Mouse (Mus musculus): ENCODE results near the gene Tex19.2. TPM values are rescaled to one million over a fixed set of nuclear protein-coding genes. Genes with fewer than 3 reads are reported as not detected.
A peak's percentile ranks its signal among the peaks of the same experiment; 100 is the strongest.

The Tex19.2 gene
- polyA plus RNA-seq (2015; fragmentation: Nextera tagmentation; extraction: Ambion mirVana), result not detected in 2 replicates

DNA sequence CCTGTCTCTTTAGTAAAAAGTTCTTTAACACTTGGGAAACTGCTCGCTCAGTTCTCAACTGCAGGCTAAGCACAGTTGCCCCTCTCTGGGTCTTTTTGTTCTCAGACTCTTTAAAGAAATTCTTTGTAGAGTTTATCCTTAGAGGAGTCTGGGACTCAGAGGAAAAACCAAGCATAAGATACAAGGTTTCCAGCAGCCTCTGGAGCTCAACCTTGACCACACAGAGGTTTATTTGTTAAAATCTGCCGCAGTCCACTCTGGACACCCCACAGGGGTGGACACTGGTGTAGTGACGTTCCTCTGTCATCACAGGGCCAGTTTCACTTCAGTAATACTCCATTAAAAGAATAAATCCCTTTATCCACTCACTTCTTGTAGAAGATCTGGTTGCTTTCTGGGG is at the start of gene Tex19.2:
TSS of gene Tex19.2 (minus strand) at position 101 of the 400 bp plus-strand sequence.
- no peak for ATAC-seq (ENCODE audit: insufficient number of reproducible peaks, insufficient read depth, low FRiP score, low TSS enrichment, low read depth)
- H3K4me3 ChIP-seq, result no peak within 1 kb of the TSS
- H3K36me3 ChIP-seq, result no peaks in the 10 kb centered on the region
- H3K4me1 ChIP-seq, result no peaks in the 10 kb centered on the region
- no peak within 1 kb of the TSS for H3K9ac ChIP-seq
- no peaks in the 10 kb centered on the region for H3K27me3 ChIP-seq
- no peak within 1 kb of the TSS for H3K4me2 ChIP-seq
- H3K9me3 ChIP-seq, result no peaks in the 10 kb centered on the region
- H3K27ac ChIP-seq, result no peak within 1 kb of the TSS
- 82% methylated on average over 3 of the region's 3 CpGs for WGBS

- H3K4me3 ChIP-seq, result no peak overlapping the region
- no peak overlapping the region for H3K4me2 ChIP-seq
- no peak overlapping the region for H3K27ac ChIP-seq
- H3K4me1 ChIP-seq, result 0 out of 2 replicates have a peak, but pooled peaks cover 4% of the 10 kb centered on the region
- no peak for ATAC-seq (ENCODE audit: insufficient number of reproducible peaks, insufficient read depth, low FRiP score, low TSS enrichment, low read depth)
- H3K36me3 ChIP-seq, result no peaks in the 10 kb centered on the region
- WGBS, result 79% methylated on average over 4 of the region's 4 CpGs
- H3K9ac ChIP-seq, result no peak overlapping the region
- H3K9me3 ChIP-seq, result no peaks in the 10 kb centered on the region
- no peaks in the 10 kb centered on the region for H3K27me3 ChIP-seq
Measured at GRCm38 (mm10) chr11:121163751-121164150, 45.3 kb upstream of the Tex19.2 start.

DNA sequence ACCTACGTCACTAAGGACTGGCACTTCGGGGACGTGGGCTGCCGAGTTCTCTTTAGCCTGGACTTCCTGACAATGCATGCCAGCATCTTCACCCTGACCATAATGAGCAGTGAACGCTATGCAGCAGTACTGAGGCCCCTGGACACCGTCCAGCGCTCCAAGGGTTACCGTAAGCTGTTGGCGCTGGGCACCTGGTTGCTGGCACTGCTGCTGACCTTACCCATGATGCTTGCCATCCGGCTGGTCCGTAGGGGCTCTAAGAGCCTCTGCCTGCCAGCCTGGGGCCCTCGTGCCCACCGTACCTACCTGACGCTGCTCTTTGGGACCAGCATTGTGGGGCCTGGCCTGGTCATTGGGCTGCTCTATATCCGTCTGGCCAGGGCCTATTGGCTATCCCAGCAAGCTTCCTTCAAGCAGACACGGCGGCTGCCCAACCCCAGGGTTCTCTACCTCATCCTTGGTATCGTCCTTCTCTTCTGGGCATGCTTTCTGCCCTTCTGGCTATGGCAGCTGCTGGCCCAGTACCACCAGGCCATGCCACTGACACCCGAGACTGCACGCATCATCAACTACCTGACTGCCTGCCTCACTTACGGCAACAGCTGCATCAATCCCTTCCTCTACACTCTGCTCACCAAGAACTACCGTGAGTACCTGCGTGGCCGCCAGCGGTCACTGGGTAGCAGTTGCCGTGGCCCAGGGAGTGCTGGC is 42.3 kb upstream of the Tex19.2 start:
- Histone ChIP-seq H3K4me1 (peaks cover 13% of the 10 kb centered on the region), H3K36me3 (no peaks in the 10 kb centered on the region), H3K27me3 (peaks cover 25% of the 10 kb centered on the region), H3K4me3 (no peak overlapping the region), H3K4me2 (no peak overlapping the region), H3K27ac (no peak overlapping the region), H3K9ac (no peak overlapping the region), H3K9me3 (no peaks in the 10 kb centered on the region)
- ATAC-seq (ENCODE audit: insufficient number of reproducible peaks, insufficient read depth, low FRiP score, low TSS enrichment, low read depth), result no peak
- 93% methylated on average over 26 of the region's 26 CpGs for WGBS

GRCm38 (mm10) chr11:121159971-121160370 is 41.5 kb upstream of the Tex19.2 start, which contains the start of gene Uts2r:
TSS of gene Uts2r (plus strand) at chr11:121160271.
- H3K27me3 ChIP-seq, result peaks cover 33% of the 10 kb centered on the region
- H3K27ac ChIP-seq, result no peak within 1 kb of the TSS
- no peak within 1 kb of the TSS for H3K9ac ChIP-seq
- H3K4me1 ChIP-seq, result peaks cover 13% of the 10 kb centered on the region
- H3K4me3 ChIP-seq, result no peak within 1 kb of the TSS
- H3K9me3 ChIP-seq, result no peaks in the 10 kb centered on the region
- H3K36me3 ChIP-seq, result no peaks in the 10 kb centered on the region
- 90% methylated on average over 5 of the region's 5 CpGs for WGBS
- ATAC-seq (ENCODE audit: insufficient number of reproducible peaks, insufficient read depth, low FRiP score, low TSS enrichment, low read depth), result no peak
- no peak within 1 kb of the TSS for H3K4me2 ChIP-seq

- WGBS, result under 1% methylated on average over 45 of the region's 45 CpGs
- Histone ChIP-seq H3K9me3 (no peaks in the 10 kb centered on the region), H3K9ac (peak overlapping the region; percentile 58), H3K27me3 (peaks cover 49% of the 10 kb centered on the region), H3K4me2 (peak overlapping the region; percentile 72), H3K4me3 (peak overlapping the region; percentile 44), H3K4me1 (peaks cover 9% of the 10 kb centered on the region), H3K36me3 (no peaks in the 10 kb centered on the region), H3K27ac (no peak overlapping the region)
- ATAC-seq (ENCODE audit: insufficient number of reproducible peaks, insufficient read depth, low FRiP score, low TSS enrichment, low read depth), result no peak
Measured at GRCm38 (mm10) chr11:121156411-121156891, 38.0 kb upstream of the Tex19.2 start.

DNA sequence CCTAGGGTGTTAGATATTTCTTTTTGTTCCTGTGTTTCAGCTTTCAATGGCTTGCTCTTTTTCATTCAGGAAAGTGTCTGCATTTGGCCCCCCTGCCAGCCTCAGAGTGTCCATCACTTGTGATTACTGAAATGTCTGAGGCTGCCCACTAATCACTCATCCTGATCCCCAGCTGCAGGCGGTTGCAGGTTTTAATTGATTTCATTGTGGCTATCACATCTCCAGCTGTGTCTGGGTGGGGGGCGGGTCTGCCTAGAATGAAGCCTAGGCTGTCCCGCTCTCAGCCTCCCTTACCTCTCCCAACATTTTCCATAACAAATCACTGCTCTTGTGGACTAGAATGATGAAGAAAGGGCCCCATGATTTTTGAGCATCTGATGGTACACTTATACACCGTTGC is 35.7 kb upstream of the Tex19.2 start:
- H3K36me3 ChIP-seq, result no peaks in the 10 kb centered on the region
- 32% methylated on average over 4 of the region's 4 CpGs for WGBS
- ATAC-seq (ENCODE audit: insufficient number of reproducible peaks, insufficient read depth, low FRiP score, low TSS enrichment, low read depth), result no peak
- H3K9ac ChIP-seq, result no peak overlapping the region
- H3K27me3 ChIP-seq, result peaks cover 49% of the 10 kb centered on the region
- no peak overlapping the region for H3K27ac ChIP-seq
- peaks cover 9% of the 10 kb centered on the region for H3K4me1 ChIP-seq
- H3K4me3 ChIP-seq, result no peak overlapping the region
- no peaks in the 10 kb centered on the region for H3K9me3 ChIP-seq
- no peak overlapping the region for H3K4me2 ChIP-seq

DNA sequence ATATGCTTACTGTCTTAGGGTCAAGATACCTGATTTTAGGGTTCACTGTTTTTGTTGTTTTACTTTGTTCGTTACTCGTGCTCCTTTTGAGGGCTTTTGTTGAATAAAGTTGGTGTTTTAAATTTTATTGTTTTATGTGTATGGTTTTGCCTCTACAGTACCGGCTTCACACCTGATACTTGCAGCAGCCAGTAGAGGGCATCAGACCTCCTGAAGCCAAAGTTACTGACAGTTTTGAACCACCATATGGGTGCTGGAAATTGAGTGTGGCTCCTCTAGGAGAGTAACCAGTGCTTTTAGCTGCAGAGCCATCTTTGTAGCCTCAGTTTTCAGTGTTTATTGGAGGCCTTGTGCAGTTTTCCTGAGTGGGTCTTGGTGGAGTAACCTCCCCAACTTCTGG is 29.7 kb upstream of the Tex19.2 start:
- no peak overlapping the region for H3K9ac ChIP-seq
- no peaks in the 10 kb centered on the region for H3K27me3 ChIP-seq
- no peaks in the 10 kb centered on the region for H3K36me3 ChIP-seq
- no peaks in the 10 kb centered on the region for H3K9me3 ChIP-seq
- 81% methylated on average over 3 of the region's 3 CpGs for WGBS
- no peak overlapping the region for H3K4me3 ChIP-seq
- H3K27ac ChIP-seq, result no peak overlapping the region
- no peaks in the 10 kb centered on the region for H3K4me1 ChIP-seq
- ATAC-seq (ENCODE audit: insufficient number of reproducible peaks, insufficient read depth, low FRiP score, low TSS enrichment, low read depth), result no peak
- no peak overlapping the region for H3K4me2 ChIP-seq

GRCm38 (mm10) chr11:121145865-121146264 is 27.4 kb upstream of the Tex19.2 start, which contains the start of gene Tex19.1:
TSS of gene Tex19.1 (plus strand) at chr11:121146143.
- Histone ChIP-seq H3K27ac (no peak within 1 kb of the TSS), H3K9ac (no peak within 1 kb of the TSS), H3K36me3 (no peaks in the 10 kb centered on the region), H3K4me3 (no peak within 1 kb of the TSS), H3K4me1 (no peaks in the 10 kb centered on the region), H3K4me2 (no peak within 1 kb of the TSS), H3K27me3 (no peaks in the 10 kb centered on the region), H3K9me3 (no peaks in the 10 kb centered on the region)
- WGBS, result 91% methylated on average over 22 of the region's 22 CpGs
- no peak for ATAC-seq (ENCODE audit: insufficient number of reproducible peaks, insufficient read depth, low FRiP score, low TSS enrichment, low read depth)

DNA sequence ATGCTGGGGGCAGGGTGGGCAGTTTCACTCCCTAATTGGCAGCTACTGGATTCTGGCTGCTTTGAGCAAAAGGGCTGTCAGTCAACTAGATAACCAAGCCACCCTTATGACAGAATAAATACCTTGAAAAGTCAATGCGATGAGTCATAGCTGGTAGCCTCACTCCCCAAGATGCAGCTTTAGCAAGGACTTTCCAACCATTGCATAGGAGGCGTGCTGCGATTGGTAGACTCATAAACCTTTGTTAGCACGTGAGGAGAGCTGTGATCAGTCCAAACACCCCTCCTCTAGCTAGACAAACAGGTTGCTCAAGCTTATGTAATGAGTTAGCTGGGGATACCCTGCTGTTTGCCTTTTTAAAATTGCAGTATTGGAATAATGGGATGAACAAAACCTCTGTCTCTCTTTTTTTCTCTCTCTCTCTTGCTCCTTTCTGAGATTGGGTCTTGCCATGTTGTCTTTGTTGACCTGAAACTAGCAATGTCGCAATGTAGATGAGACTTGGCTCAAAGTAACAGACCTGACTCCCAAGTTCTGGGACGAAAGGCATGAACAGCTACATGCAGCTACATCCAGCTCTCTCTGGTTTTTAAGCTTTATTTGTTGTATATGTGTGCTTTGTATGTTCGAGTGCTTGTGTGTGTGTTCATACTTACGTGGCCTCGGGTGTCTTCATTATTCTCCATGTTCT is 25.0 kb upstream of the Tex19.2 start:
- Histone ChIP-seq H3K4me3 (no peak overlapping the region), H3K27me3 (no peaks in the 10 kb centered on the region), H3K4me2 (no peak overlapping the region), H3K27ac (no peak overlapping the region), H3K9ac (no peak overlapping the region), H3K4me1 (no peaks in the 10 kb centered on the region), H3K9me3 (no peaks in the 10 kb centered on the region), H3K36me3 (no peaks in the 10 kb centered on the region)
- 73% methylated on average over 9 of the region's 9 CpGs for WGBS
- no peak for ATAC-seq (ENCODE audit: insufficient number of reproducible peaks, insufficient read depth, low FRiP score, low TSS enrichment, low read depth)

- H3K27me3 ChIP-seq, result no peaks in the 10 kb centered on the region
- H3K36me3 ChIP-seq, result no peaks in the 10 kb centered on the region
- H3K4me3 ChIP-seq, result no peak overlapping the region
- no peaks in the 10 kb centered on the region for H3K9me3 ChIP-seq
- ATAC-seq (ENCODE audit: insufficient number of reproducible peaks, insufficient read depth, low FRiP score, low TSS enrichment, low read depth), result no peak
- 54% methylated on average over 6 of the region's 6 CpGs for whole genome bisulfite sequencing
- H3K4me1 ChIP-seq, result no peaks in the 10 kb centered on the region
- no peak overlapping the region for H3K4me2 ChIP-seq
- no peak overlapping the region for H3K27ac ChIP-seq
- H3K9ac ChIP-seq, result no peak overlapping the region
Measured at GRCm38 (mm10) chr11:121138732-121139131, 20.3 kb upstream of the Tex19.2 start.

GRCm38 (mm10) chr11:121137682-121138081 is 19.2 kb upstream of the Tex19.2 start:
- no peak for ATAC-seq (ENCODE audit: insufficient number of reproducible peaks, insufficient read depth, low FRiP score, low TSS enrichment, low read depth)
- Histone ChIP-seq H3K36me3 (no peaks in the 10 kb centered on the region), H3K4me3 (no peak overlapping the region), H3K4me2 (no peak overlapping the region), H3K9me3 (no peaks in the 10 kb centered on the region), H3K27ac (no peak overlapping the region), H3K27me3 (no peaks in the 10 kb centered on the region), H3K4me1 (no peaks in the 10 kb centered on the region), H3K9ac (no peak overlapping the region)
- WGBS, result 80% methylated on average over 5 of the region's 5 CpGs

GRCm38 (mm10) chr11:121134600-121134999 is 16.1 kb upstream of the Tex19.2 start:
- H3K27me3 ChIP-seq, result no peaks in the 10 kb centered on the region
- H3K27ac ChIP-seq, result no peak overlapping the region
- H3K9me3 ChIP-seq, result no peaks in the 10 kb centered on the region
- no peaks in the 10 kb centered on the region for H3K36me3 ChIP-seq
- no peak overlapping the region for H3K4me2 ChIP-seq
- WGBS, result 81% methylated on average over 1 of the region's 1 CpGs
- ATAC-seq (ENCODE audit: insufficient number of reproducible peaks, insufficient read depth, low FRiP score, low TSS enrichment, low read depth), result no peak
- H3K4me1 ChIP-seq, result no peaks in the 10 kb centered on the region
- H3K9ac ChIP-seq, result no peak overlapping the region
- H3K4me3 ChIP-seq, result no peak overlapping the region
